Mouse (Mus musculus) liver, embryonic 15.5 days (tissue): ENCODE measurements around the gene Sun2. TPM values are rescaled to one million over a fixed set of nuclear protein-coding genes. Genes with fewer than 3 reads are reported as not detected.

Experiments used
- ATAC-seq: fragments of 200-750 bp; cut with Nextera tagmentation; 2 replicates; pipeline ENCODE4 v1.8.0; 2017; ENCODE audit warnings: moderate number of reproducible peaks, mild to moderate bottlenecking, moderate library complexity; ENCODE audit not compliant: insufficient read depth
- H3K27ac ChIP-seq: fragments of 300-500 bp; sonication (generic); replicated peaks from 2 replicates; pipeline ENCODE4 v1.5.1; 2015; ENCODE audit warnings: mild to moderate bottlenecking, inconsistent platforms
- H3K27me3 ChIP-seq: fragments of 300-500 bp; sonication (generic); 2 replicates; pipeline ENCODE4 v1.6.1; 2015; ENCODE audit warnings: mild to moderate bottlenecking, inconsistent platforms
- H3K36me3 ChIP-seq: fragments of 300-500 bp; sonication (generic); replicated peaks from 2 replicates; pipeline ENCODE4 v1.6.1; 2015; ENCODE audit warnings: moderate library complexity, mild to moderate bottlenecking, inconsistent platforms
- H3K4me1 ChIP-seq: fragments of 300-500 bp; sonication (generic); replicated peaks from 2 replicates; pipeline ENCODE4 v1.6.1; 2015; ENCODE audit warnings: inconsistent platforms
- H3K4me2 ChIP-seq: fragments of 300-500 bp; sonication (generic); 2 replicates; pipeline ENCODE4 v1.6.1; 2015; ENCODE audit warnings: moderate library complexity, mild to moderate bottlenecking, inconsistent platforms
- H3K4me3 ChIP-seq: fragments of 300-500 bp; sonication (generic); replicated peaks from 2 replicates; pipeline ENCODE4 v1.5.1; 2015; ENCODE audit warnings: mild to moderate bottlenecking, inconsistent platforms
- H3K9ac ChIP-seq: fragments of 300-500 bp; sonication (generic); 2 replicates; pipeline ENCODE4 v1.6.1; 2015; ENCODE audit warnings: moderate library complexity, mild to moderate bottlenecking, inconsistent platforms
- H3K9me3 ChIP-seq: fragments of 300-500 bp; sonication (generic); replicated peaks from 2 replicates; pipeline ENCODE4 v1.6.1; 2016; ENCODE audit warnings: inconsistent platforms
- WGBS: fragments of 180-500 bp; shearing (Covaris S2); methylation state at CpG from one replicate; pipeline ENCODE4 v1.1.7; 2015; ENCODE audit warnings: mixed read lengths; ENCODE audit not compliant: insufficient replicate concordance; 5-methylcytosine and 5-hydroxymethylcytosine counted together
- polyA plus RNA-seq: library from polyadenylated mRNA; unstranded; fragments of >200 nt; fragmentation: Nextera tagmentation; extraction: Ambion mirVana; gene quantifications from 2 replicates; pipeline ENCODE4 v1.2.1, GENCODE M21; 2015

Gene Sun2
- polyA plus RNA-seq, 1 experiment from 2014 or later: 2.6 TPM

DNA sequence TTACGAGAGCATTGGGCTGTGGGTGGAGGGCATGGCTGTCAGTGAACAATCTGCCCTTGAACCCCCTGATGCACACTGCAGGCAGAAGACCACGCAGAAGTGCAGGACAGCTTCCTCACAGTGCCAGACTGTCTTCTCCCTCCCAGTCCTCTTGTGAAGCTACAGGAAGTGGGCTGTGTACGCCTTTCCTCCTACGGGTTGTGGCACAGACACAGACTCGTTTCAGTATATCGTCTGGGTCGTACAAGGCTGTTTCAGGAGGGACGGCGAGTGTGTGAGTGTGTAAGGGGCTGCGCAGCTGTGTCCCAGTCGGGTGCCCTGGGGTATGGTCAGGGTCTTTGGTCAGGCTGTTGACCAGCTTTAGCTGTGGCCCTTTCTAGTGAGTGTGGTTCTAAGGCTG lies 48.6 kb downstream of the Sun2 start:
- 13% methylated on average over 11 of the region's 11 CpGs for WGBS
- Histone ChIP-seq H3K27ac (peak overlapping the region; percentile 95), H3K9me3 (no peaks in the 10 kb centered on the region), H3K4me3 (peak overlapping the region; percentile 96), H3K27me3 (no peaks in the 10 kb centered on the region), H3K36me3 (peaks cover 29% of the 10 kb centered on the region), H3K9ac (peak overlapping the region; percentile 61), H3K4me2 (peak overlapping the region; percentile 92), H3K4me1 (peaks cover 81% of the 10 kb centered on the region)
- ATAC-seq: no peak

DNA sequence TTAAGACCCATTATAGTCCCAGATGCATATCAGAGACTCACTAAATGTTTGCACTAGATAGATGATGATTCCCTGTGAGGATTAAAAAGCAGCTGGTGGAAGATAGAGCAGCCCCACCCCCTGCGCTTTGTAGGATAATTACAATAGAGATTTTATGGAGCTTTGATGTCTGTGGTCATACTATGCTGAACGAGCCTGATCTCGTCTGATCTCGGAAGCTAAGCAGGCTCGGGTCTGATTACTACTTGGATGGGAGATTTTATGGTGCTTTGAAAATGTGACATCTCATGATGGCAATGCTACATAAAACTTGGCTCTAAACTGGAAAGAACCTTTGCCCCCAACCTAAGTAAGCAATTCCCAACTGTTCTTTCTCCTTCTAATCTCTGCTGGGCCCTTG lies 50.0 kb downstream of the Sun2 start:
- H3K27me3 ChIP-seq: no peaks in the 10 kb centered on the region
- ATAC-seq: no peak
- WGBS: 55% methylated on average over 5 of the region's 5 CpGs
- H3K27ac ChIP-seq: peak overlapping the region; percentile 95
- no peaks in the 10 kb centered on the region for H3K9me3 ChIP-seq
- peaks cover 80% of the 10 kb centered on the region for H3K4me1 ChIP-seq
- peak overlapping the region; percentile 61 for H3K9ac ChIP-seq
- H3K36me3 ChIP-seq: peaks cover 20% of the 10 kb centered on the region
- H3K4me2 ChIP-seq: peak overlapping the region; percentile 92
- peak overlapping the region; percentile 96 for H3K4me3 ChIP-seq

DNA sequence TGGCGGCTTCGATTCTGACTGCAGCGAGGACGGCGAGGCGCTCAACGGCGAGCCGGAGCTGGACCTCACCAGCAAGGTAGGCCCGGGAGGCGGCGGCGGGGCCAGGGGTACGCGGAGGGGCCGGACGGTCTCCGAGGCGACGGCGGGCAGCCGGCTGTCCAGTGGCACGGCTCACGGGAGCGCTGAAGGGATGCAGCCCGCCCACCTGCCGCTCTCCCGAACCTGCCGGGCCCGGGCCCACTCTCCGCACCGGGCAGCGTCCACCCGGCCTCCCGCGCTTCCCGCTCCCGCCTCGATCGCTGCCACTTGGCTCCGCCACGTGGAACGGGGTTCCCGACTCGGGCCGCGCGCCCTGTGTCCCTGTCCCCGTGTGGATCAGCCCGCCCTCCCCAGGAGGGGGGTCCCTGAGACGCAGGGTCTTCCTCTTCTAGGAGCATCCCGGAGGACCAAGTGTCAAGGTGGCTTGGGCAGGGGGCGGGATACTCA lies 51.3 kb downstream of the Sun2 start:
- Histone ChIP-seq H3K27me3 (no peaks in the 10 kb centered on the region), H3K27ac (peak overlapping the region; percentile 95), H3K9me3 (no peaks in the 10 kb centered on the region), H3K4me2 (peak overlapping the region; percentile 92), H3K9ac (peak overlapping the region; percentile 99), H3K36me3 (peaks cover 7% of the 10 kb centered on the region), H3K4me1 (peaks cover 74% of the 10 kb centered on the region), H3K4me3 (peak overlapping the region; percentile 96)
- WGBS: under 1% methylated on average over 51 of the region's 53 CpGs
- ATAC-seq: no peak

DNA sequence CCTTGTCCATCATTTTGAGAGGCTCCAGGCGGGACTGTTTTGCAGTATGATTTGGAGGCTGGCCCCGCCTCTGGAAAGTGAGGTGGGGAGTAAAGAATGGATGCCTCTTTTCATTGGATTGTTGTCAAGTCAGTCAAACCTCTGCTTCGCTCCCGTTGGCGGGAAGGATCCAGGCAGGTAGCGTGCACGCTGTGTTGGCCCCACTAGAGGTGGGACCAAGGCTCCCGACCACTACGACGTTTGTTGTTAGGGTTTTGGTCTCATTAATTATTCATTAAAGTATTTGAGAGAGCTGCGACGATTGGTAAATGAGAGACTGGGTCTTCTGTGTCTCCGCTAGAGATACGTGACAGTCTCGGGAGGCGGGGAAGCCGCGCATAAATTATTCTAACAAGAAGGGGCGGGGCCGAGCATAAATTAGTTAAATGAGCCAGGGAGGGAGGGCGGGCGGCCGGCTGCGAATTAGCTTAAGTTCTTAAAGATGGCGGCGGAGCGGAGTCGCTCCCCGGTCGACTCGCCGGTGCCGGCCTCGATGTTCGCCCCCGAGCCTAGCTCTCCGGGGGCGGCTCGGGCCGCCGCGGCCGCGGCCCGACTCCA lies 51.8 kb downstream of the Sun2 start, which contains the start of gene Gtpbp1:
Gene Gtpbp1, plus strand, starts transcription at position 420 of the 597 bp plus-strand sequence.
- Histone ChIP-seq H3K9ac (peak within 1 kb of the TSS; percentile 99), H3K4me1 (peaks cover 74% of the 10 kb centered on the region), H3K4me2 (peak within 1 kb of the TSS; percentile 92), H3K27ac (peak within 1 kb of the TSS; percentile 95), H3K36me3 (peaks cover 5% of the 10 kb centered on the region; the same call in 1 of the 2 replicates), H3K9me3 (no peaks in the 10 kb centered on the region), H3K4me3 (peak within 1 kb of the TSS; percentile 96), H3K27me3 (no peaks in the 10 kb centered on the region)
- peak; percentile 86 for ATAC-seq
- WGBS: under 1% methylated on average over 45 of the region's 45 CpGs

DNA sequence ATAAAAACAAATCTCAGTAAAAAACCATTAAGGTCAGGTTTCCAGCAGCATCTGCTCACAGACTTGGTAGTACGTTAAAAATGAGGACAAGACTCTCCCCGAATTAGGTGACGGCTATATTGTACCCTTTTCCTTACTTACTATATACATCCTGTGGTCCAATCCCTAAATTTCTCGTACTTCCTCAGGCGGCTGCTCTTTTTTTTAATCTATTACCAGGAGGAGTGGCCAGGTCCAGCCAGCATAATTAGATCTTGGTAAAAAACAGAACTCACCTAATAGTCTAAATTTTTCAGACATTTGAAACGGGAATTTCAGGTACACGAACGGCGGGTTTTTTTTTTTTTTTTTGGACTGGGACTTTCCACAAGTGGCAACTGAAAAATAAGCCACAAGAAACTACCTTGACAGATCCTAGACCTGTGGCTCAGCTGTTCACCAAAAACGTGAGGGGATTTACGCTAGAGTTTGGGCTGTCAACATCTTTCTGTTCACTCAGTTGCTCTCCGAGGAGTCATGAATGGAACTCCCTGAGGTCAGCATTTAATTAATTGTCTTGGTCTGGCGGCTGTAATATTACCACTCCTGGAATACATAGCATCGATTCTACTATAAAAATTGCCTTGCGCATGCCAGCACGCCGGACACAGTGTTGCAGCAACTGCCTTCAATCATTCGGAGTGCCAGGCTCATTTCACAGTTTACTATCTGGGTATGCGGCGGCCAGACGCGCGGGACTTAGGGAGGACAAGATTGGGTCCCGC lies 52.5 kb downstream of the Sun2 start:
- 12% methylated on average over 24 of the region's 24 CpGs for WGBS
- Histone ChIP-seq H3K36me3 (no peaks in the 10 kb centered on the region; the same call in 1 of the 2 replicates), H3K27ac (peak overlapping the region; percentile 95), H3K4me1 (peaks cover 74% of the 10 kb centered on the region), H3K27me3 (no peaks in the 10 kb centered on the region), H3K9me3 (no peaks in the 10 kb centered on the region), H3K9ac (peak overlapping the region; percentile 66), H3K4me3 (peak overlapping the region; percentile 96), H3K4me2 (peak overlapping the region; percentile 92)
- ATAC-seq: no peak

DNA sequence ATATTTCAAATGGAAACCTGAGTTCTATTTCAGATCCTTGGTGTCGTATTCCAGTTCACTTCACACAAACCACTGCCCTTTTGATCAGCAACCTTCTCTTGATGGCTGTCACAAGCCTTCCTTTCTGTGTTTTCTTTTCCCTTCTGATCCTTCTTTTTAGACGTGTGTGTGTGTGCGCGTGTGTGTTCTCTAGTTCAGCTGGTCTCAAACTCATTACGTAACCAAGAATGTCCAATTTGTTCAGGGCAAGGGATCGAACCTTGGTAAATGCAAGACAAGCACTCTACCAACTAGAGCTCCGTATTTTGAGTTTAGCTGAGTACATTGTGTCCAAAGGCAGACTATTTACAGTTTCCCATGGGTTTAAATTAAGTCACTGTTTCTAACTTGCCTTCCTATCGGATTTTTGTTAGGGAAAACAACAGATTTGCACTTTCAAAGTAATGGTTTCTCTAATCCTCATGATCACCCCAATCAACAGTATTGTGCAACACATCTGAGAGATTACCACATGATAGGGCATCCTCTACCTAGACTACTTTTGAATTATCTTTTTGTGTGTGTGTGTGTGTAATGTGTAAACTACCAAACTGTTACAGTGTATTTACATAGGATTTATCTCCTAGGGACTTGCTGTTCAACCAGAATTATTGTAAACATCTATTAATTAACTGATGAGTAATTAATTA lies 53.9 kb downstream of the Sun2 start:
- H3K36me3 ChIP-seq: 0 out of 2 replicates have a peak, but pooled peaks cover 4% of the 10 kb centered on the region
- 7% methylated on average over 8 of the region's 8 CpGs for WGBS
- peaks cover 74% of the 10 kb centered on the region for H3K4me1 ChIP-seq
- H3K9ac ChIP-seq: peak overlapping the region; percentile 88
- ATAC-seq: no peak
- H3K27ac ChIP-seq: peak overlapping the region; percentile 99
- H3K27me3 ChIP-seq: no peaks in the 10 kb centered on the region
- peak overlapping the region; percentile 82 for H3K4me2 ChIP-seq
- H3K4me3 ChIP-seq: peak overlapping the region; percentile 89
- H3K9me3 ChIP-seq: no peaks in the 10 kb centered on the region

DNA sequence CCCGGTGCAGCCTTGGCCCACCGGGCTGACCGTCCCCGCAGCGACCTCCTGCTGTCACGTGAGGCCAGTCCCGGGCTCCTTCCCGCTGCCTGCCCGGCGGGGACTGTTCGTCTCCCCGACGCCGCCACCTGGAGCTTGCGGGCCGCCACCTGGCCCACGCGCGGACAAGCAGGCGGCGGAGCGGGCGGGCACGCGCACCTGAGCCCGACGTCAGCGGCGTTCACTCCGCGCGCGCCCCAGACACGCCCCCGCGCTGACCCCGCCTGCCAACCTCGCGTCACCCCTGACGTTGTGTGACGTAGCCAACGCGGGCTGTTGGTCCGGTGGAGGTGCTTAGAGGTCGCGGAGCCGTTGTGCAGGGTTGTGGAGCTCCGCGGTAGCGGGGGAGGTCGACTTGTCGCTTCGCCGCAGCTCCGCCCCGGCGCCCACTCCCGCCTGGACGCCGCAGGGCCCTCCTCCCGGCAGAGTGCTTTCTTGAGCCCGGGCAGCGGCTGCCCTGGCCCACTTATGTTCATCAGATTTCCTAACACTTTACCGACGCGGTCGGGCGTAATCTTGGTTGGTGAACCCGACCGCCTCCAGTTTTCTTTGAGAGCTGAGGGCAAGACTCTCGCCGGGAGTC lies 54.6 kb downstream of the Sun2 start, which contains the start of gene Josd1:
Gene Josd1, minus strand, starts transcription at position 274 of the 622 bp plus-strand sequence.
- under 1% methylated on average over 71 of the region's 72 CpGs for WGBS
- ATAC-seq: peak; percentile 69

DNA sequence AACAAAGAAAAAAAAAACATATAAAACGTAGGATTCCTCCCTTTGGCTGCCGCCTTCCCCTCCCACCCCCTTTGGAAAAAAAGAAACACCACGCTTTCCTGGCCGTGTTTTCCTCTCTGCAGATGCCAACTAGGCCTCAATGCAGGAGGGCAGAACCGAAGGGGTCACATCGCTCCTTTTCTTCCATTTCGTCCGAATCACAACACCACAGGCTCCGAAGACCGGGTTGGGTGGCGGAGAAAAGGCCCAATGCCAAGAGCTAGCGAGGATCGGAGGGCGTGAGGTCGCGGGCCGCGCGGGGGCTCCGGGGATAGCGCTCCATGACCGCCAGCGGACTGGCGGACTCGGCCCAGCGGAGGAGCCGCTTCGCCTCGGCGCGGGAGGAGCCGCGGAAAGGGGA lies 55.2 kb downstream of the Sun2 start:
- no peaks in the 10 kb centered on the region for H3K27me3 ChIP-seq
- no peaks in the 10 kb centered on the region for H3K9me3 ChIP-seq
- ATAC-seq: no peak
- peak overlapping the region; percentile 89 for H3K4me3 ChIP-seq
- H3K36me3 ChIP-seq: 0 out of 2 replicates have a peak, but pooled peaks cover 4% of the 10 kb centered on the region
- peak overlapping the region; percentile 82 for H3K4me2 ChIP-seq
- H3K27ac ChIP-seq: peak overlapping the region; percentile 99
- peak overlapping the region; percentile 88 for H3K9ac ChIP-seq
- under 1% methylated on average over 33 of the region's 33 CpGs for WGBS
- H3K4me1 ChIP-seq: peaks cover 74% of the 10 kb centered on the region

More for the DNA sequence above, 54.6 kb downstream of the Sun2 start, which contains the start of gene Josd1:
- peak within 1 kb of the TSS; percentile 99 for H3K27ac ChIP-seq
- H3K27me3 ChIP-seq: no peaks in the 10 kb centered on the region
- peaks cover 74% of the 10 kb centered on the region for H3K4me1 ChIP-seq
- H3K36me3 ChIP-seq: 0 out of 2 replicates have a peak, but pooled peaks cover 4% of the 10 kb centered on the region
- H3K9me3 ChIP-seq: no peaks in the 10 kb centered on the region
- H3K4me3 ChIP-seq: peak within 1 kb of the TSS; percentile 89
- peak within 1 kb of the TSS; percentile 88 for H3K9ac ChIP-seq
- peak within 1 kb of the TSS; percentile 82 for H3K4me2 ChIP-seq

DNA sequence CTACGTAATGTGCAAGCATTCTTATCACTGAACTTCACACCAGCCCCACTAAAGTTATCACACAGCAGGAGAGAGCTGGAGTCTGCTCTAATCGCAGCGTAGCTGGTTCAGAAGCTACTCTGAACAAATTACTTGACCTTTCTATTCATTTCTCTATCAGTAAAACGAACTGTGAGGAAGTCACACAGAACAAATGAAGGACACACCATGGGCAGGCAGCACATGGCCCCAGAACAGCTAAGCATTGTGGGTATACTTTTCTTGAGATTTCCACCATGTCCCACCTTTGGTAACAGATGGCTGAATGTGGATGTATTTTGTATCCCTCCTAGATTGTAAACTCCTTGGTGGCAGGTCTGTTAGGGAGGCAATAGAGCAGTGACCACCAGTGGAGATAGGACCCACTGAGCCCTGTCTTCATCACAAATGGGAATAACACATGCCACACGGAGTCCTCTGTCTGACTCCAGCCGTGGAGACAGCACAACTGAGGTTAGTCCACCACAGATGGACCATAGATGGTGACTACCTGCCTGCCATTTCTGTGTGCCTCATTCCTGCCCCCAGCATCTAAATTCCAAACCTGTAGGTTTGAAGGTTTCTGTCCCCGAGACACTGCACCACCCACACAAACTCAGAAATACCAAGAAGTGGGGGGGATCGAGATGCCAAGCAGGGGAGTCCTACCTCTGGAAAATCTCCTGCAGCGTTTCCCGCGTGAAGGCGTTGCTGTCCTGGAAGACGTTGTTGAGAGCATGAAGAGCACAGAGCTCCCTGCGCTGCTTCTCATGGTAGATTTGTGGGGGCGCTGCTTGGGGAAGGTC lies 56.1 kb downstream of the Sun2 start:
- H3K9ac ChIP-seq: peak overlapping the region; percentile 88
- 3% methylated on average over 15 of the region's 15 CpGs for WGBS
- H3K27me3 ChIP-seq: no peaks in the 10 kb centered on the region
- ATAC-seq: no peak
- H3K36me3 ChIP-seq: 0 out of 2 replicates have a peak, but pooled peaks cover 4% of the 10 kb centered on the region
- H3K27ac ChIP-seq: peak overlapping the region; percentile 99
- H3K4me1 ChIP-seq: peaks cover 74% of the 10 kb centered on the region
- peak overlapping the region; percentile 82 for H3K4me2 ChIP-seq
- H3K4me3 ChIP-seq: peak overlapping the region; percentile 89
- no peaks in the 10 kb centered on the region for H3K9me3 ChIP-seq
